Mouse (Mus musculus): ENCODE measurements around the gene Vmn1r80.

DNA sequence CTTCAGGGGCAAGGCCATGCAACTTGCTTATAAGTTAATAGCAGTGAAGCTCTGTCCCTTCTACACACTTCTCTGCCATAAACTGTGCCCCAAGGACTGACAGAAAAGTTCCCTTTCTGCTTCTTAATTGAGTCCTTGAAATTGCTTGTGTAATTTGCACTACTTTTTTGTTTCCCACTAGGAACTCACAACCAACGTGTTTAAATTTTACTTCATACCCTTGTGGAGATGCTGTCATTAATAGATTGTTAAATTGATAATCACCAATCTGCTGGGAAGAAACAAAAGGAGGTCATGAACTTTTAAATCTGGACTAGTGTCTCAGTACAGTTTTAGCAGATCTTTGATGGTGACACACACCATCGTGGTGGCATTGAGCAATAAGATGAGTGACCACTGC, 39.1 kb upstream of the Vmn1r80 start, which contains the start of gene Vmn1r78:
- TF ChIP-seq POLR2A (IDR thresholded peaks at IDR 0.05; ENCODE audit: low read depth, low read length) (no peak), CTCF (IDR thresholded peaks at IDR 0.05; ENCODE audit: extremely low read depth, insufficient read length, insufficient replicate concordance, low read depth, low read length) (no peak)
